Mouse (Mus musculus) natural killer cell, adult 2 months (primary cell): ENCODE measurements around the gene 2610318N02Rik.
A peak's percentile ranks its signal among the peaks of the same experiment; 100 is the strongest.

ENCODE experiments used
- DNase-seq, 2 experiments: peaks; one replicate each; pipeline ENCODE4 v3.0.0; 2022; ENCODE audit warnings: low spot score in 2 of 2

The 2610318N02Rik gene

DNA sequence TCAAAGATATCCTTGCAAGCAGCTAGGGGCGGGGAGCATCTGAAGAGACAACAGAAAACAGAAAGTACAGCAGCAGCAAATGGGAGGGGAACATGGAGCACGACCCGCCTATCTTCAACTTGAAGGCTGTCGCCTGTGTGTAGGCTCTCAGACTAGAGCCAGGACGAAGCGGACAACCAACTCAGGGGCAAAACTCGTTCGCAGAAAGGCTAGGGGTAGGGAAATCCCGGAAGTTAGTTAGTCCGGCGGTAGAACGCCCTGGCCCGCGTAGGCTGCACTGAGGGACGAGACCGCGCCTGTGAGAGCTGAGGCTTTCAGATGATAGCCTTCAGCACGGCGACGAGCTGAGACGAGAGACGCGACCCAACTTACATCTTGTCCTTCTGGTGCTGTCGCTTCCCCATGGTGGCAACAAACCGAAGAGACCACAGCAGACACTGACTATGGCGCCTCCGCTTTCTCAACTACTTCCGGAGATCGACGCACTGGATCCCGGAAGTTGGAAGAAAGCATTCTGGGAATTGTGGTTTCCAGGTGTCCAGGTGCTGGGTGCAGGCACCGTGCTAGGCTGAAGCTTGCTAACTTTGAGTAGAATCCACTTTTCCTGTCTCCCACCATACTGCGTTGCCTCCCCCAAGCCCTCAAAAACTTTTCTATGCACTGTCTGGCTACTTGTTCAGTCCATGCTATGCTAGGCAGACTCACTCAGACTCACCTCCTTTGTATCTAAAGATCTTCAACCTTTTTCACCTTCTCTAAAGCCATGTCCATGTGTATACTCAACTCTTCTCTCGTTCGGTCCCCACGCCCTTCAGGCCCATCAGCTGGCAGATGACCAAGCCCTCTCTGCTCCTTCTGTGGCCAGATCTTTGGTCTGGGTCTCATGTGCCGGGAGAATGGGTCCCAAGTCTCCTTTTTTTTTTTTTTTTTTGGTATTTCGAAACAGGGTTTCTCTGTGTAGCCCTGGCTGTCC, 13.9 kb downstream of the 2610318N02Rik start, which contains the start of gene Ppil2:
TSS of gene Ppil2 (minus strand) at position 487 of the 973 bp plus-strand sequence.
- peak; percentile 68 to 71 for DNase-seq

DNA sequence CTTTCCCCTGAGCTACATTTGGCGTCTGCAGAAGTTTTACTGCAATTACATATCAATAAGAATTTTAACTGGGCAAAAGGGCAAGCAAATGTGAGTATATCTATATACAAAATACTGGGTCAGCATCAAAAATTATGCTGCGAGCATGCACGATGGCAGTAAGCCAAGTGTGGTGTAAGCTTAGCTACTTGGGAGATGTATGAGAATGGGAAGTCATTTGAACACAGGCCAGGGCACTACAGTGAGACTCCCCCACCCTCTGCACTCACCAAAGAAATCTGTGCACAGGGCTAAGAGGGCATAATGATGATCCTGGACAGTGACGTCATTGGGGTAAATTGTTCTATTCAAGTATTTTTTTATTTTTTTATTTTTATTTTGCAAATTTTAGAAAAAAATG, 20.4 kb downstream of the 2610318N02Rik start:
- no peak for DNase-seq

DNA sequence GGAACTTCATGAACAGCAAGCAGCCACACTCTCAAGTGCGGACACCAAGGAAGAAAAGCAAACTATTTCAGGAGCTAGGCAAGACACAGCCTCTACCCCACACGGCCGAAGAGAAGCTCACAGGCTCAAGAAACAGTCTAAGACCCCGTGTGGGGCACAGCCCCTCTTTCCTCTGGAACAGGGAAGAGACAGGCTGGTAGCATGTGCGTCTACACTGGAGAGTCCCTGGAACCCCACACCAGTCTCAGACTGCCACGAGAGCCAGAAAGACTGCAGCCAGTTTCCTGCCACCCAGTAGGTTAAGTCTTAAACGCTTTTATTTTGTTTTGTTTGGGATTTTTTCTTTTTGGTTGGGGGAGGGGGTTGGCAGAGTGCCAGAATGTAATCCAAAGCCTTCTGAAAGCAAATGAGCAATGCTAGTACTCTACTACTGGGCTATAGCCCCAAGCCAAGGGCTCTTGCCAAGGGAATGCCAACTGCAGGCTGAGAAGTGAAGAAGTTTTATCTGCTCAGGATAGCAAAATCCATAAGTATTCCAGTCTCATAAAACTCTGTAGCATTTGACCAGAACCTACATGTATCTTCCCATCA, 22.2 kb downstream of the 2610318N02Rik start:
- no peak for DNase-seq

DNA sequence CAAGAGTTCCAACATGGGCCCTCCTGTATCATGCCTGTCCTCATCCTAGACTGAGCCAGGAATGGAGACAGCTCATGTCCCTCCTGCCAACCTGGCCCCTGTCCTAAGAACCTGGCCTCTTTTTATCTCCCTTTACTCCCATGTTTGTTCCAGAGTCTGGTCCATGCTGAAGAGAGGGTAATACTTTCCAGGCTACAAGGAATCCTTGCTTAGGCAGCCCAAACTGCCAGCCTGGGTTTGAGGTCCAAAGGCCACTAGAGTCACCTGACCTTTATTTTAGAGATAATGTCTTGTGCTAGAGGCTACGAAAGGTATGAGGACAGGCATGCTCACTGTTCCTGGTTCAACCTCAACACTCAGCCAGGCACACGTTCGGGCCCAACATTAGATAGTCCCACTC, 28.0 kb downstream of the 2610318N02Rik start:
- DNase-seq = no peak

DNA sequence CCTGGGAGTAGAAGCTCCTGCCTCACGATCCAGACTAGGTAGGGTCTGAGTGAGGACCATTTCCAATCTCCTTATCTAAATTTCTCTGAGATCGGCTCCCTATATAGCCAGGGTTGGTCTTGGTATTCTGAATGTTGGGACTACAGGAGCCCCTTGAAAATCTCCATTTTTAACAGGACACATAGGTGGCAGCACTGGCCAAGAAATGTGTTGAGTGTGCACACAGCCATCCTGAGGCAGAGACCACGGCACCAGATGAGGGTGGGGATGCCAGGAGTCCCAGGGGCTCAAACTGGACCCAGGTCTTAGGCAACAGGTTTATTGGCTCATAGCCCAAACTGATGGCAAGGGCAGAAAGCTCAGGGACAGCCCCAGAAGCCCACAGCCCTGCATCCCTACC, 36.6 kb downstream of the 2610318N02Rik start:
- no peak for DNase-seq

DNA sequence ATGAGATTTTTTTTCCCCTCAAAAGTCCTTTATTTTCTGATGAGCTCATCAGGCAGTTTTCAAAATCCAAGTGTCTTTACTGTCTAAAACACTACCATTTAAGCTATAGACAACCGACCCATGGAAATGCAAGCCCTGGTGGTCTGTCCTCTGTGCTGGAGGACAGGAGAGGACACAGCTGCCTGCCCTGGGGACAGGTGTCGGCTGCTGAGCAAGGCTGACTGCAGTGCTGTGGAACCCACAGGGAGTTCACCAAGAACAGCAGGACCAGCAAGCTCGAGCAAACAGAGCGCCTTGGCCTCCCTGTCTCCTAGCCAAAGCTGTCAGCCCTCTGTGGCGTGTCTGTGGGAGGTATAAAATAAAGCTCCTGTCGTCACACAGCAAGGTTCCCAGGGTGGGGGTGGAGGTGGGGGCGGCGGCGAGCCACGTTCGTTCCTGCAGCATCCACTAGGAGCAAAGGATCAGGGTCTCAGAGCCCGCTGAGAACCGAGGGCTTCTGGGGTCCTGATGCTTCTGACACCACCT, 38.2 kb downstream of the 2610318N02Rik start:
- peak in 1 of 2 experiments; percentile 7 for DNase-seq

DNA sequence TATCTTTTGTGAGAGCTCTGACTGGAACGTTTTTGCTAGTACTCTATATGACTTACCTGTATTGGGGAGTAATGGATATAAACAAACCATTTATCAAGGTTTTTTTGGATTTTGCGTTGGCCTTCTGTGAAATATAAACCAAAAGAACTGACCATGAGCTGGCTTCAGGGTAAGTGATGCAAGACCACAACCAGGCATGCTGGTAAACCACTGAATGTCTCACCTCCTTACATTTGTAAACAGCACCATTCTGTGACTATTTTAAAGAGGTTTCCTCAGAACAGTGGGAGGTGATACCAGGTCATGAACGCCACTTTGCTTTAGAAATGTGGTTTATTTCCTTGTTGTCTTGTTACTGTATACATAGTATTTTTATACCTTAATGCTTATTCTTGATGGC, 38.7 kb downstream of the 2610318N02Rik start:
- peak; percentile 28 to 69 for DNase-seq

DNA sequence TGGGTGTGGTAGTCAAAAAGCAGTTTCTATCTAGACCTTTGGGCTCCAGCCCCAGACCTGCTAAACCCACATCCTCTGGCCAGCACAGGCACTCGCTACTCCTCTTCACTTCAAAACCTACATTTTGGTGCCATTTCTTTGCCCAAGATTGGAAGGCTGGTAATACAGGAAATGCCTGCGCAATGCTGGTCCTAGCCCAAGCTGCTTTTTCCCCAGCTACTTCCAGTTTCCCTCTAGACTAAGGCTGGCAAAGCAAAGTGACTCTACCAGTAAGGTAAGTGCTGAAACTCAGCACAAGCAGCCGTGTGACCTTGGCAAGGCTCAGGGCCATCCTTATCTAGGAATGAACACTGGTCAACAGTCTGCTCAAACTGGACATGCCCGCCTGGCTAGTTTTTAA, 39.3 kb downstream of the 2610318N02Rik start:
- DNase-seq = peak; percentile 67 to 83

DNA sequence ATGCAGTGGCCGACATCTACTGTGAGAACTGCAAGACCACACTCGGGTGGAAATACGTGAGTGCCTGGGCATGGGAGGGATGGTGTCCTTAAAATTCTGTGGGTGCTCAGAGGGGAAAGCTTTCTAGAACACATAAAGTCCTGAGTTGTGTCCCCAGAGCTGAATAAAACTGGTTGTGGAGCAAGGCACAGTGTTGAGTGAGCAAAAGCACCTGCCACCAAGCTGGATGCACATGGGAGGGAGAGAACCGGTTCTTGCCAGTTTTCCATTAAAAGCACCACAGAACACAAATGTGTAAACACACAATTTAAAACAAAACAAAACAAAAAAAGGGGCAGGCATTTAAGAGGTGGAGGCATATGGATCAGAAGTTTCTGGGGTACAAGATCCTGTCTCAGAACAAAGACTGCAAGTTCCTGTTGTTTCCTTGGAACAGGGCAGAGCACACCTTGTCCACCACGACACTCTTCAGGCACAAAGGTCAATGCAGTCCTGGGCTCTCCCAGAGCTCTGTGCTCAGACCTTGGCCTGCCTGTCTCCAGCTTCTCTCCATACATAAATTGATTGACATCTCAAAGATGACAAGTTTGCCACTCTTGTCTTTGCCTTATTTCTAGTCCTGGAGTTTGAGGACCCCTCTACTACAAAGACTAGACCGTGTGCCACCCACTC, 42.7 kb downstream of the 2610318N02Rik start:
- DNase-seq = no peak

DNA sequence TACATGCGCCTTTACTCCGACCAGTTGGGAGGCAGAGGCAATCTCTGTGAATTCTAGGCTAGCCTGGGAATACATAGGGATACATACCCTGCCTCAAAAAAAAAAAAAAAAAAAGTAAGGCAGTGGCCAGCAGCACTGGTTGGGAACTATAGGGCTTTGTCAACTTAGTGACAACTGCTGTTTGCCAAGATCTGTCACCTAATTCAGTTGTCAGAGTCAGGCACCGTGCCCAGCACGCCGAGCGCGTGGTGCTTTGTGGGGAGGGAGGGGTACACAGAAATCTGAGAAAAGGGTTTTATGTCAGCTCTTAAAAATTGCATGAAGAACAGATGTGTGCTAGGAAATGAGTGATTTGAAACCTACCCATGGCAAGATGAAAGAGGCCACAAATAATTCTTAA, 46.9 kb downstream of the 2610318N02Rik start:
- no peak for DNase-seq

DNA sequence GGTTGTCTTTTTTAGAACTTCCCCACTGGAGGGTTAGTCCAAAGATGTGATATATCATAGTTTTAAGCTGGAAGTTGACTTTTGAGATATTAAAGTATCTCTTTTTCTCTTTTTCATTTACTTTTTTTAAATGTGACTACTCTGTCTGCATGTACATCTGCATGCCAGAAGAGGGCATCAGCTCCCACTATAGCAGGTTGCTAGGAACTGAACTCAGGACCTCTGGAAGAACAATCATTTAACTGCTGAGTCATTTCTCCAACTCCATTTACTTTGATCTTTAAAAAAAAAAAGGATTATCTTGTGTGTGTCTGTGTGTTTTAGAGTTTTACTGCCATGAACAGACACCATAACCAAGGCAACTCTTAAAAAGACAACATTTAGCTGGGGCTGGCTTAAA, 48.1 kb downstream of the 2610318N02Rik start:
- no peak for DNase-seq

DNA sequence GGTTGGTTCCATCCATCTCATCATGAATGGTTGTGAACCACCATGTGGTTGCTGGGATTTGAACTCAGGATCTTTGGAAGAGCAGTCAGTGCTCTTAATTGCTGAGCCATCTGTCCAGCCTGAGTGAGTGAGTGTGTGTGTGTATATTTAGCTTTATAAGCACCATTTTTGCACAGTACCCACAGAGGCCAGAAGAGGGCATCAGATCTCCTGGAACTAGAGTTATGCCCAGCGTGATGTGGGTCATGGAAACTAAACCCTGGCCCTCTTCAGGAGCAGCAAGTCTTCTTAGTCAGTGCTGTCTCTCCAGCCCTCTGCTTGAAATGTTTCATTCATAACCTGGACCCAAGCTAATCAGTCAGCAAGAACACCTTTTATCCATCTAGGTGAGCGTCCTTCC, 48.7 kb downstream of the 2610318N02Rik start:
- peak; percentile 8 to 12 for DNase-seq

DNA sequence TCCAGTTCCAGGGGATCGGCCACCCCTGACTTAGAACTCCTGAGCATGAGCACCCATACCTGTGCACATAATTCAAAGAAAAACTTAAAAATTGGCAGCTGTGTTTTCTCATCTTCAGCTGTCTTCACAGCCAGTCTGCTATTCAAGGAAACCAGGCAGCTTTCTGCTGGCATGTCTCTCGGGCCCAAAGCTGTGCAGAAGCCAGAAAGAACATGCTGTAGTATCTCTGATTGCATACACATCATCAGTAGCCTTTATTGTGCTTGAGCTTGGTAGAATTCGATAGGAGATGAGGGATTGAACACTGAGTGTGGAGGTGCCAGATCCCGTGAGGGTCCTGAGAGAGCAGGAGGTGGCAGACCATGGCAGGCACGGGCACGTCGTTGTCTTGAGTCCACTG, 52.0 kb downstream of the 2610318N02Rik start:
- DNase-seq = no peak

DNA sequence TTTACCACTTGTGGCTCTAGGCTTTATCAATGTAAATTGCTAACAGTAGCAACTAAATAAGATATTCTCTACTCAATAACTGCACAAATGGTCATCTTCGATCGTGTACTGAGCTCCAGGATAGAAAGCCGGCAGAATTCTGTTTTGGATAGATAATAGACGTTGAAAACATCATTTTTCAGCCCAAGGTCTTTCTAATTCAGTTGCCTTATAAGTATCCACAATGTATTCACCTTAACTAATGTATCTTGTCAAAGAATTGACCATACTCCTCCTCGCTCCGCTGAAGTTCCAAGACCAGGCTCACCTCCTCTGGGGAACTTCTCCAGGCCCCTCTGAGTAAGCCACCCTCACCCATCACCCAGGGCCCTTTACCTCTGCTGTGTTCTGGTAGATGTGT, 54.3 kb downstream of the 2610318N02Rik start:
- no peak for DNase-seq

DNA sequence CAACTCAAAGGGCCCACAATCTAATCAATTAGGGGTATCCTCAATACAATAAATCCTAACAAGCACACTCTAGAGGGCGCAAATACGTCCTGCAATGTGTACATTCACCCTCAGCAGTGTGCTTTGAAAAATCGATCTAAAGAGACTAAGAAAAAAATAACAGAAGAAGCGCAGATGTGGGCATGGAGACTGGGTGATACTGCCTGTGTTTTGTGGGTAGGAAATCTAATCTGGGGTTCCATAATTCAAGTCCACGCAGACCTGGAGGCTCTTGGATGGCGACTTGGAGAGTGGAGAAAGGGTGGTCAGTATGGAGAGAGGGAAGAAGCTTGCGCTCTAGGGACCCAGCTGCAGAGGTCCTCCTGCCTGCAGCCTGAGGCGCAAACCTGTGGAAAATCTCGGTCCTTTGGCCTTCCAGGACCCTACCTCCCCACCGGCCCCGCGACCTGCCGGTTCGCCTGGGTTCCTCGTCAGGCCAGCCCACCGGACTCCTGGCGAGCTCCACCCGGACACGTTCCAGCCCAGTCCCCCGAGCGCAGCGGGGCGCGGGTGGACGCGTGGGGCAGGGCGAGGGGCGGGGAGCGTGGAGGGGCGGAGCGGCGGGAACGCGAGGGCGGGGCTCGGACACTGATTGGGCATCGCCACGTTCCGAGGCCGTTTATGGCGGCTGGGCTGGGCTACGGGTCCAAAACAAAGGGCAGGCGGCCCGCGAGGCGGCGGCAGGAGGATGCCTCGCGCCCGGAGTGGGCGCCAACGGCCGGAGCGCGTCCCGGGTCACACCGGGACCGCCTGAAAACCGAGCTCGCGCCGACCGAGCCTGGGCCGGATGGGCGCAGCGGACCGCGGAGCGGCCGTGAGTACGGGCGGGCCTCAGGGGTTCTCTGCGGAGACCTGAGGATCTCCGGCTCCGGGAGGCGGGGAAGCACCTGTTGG, 55.2 kb downstream of the 2610318N02Rik start, which contains the start of gene Ypel1:
TSS of gene Ypel1 (plus strand) at position 186 of the 933 bp plus-strand sequence.
- peak; percentile 62 to 63 for DNase-seq

DNA sequence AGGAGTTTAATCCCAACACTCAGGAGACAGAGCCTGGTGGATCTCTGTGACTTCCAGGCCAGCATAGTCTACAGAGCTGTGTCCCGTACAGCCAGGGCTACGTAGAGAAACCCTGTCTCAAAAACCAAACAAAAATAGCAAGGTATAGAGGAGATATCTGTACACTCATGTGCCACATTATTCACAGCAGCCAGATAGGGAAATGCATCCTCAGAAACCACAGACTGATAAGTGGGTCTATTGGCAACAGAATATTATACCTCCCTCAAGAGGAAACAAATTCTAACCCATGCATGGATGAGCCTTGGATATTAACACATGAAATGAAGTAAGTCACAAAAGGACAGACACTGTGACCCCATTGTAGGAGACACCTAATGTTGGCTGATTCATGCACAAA, 57.4 kb downstream of the 2610318N02Rik start:
- DNase-seq = no peak
